Mouse (Mus musculus) midbrain, embryonic 10.5 days (tissue): ENCODE measurements around the gene Tnf. TPM values are rescaled to one million over a fixed set of nuclear protein-coding genes. Genes with fewer than 3 reads are reported as not detected.

Source experiments
- DNase-seq: peaks from one replicate; pipeline ENCODE4 v3.0.0-alpha.2; 2017; ENCODE audit warnings: low spot score
- H3K27ac ChIP-seq: fragments of 300-500 bp; sonication (generic); replicated peaks from 2 replicates; pipeline ENCODE4 v1.5.1; 2016; ENCODE audit warnings: mild to moderate bottlenecking
- H3K27me3 ChIP-seq: fragments of 300-500 bp; sonication (generic); 2 replicates; pipeline ENCODE4 v1.6.1; 2016; ENCODE audit warnings: low read depth, mild to moderate bottlenecking; ENCODE audit not compliant: poor library complexity, severe bottlenecking
- H3K36me3 ChIP-seq: fragments of 300-500 bp; sonication (generic); 2 replicates; pipeline ENCODE4 v1.6.1; 2016; ENCODE audit warnings: mild to moderate bottlenecking, moderate library complexity
- H3K4me1 ChIP-seq: fragments of 300-500 bp; sonication (generic); 2 replicates; pipeline ENCODE4 v1.6.1; 2016
- H3K4me3 ChIP-seq: fragments of 300-500 bp; sonication (generic); 2 replicates; pipeline ENCODE4 v1.5.1; 2016; ENCODE audit warnings: mild to moderate bottlenecking, moderate library complexity
- H3K9me3 ChIP-seq: fragments of 300-500 bp; sonication (generic); replicated peaks from 2 replicates; pipeline ENCODE4 v1.6.1; 2016; ENCODE audit warnings: mild to moderate bottlenecking
- WGBS: fragments of 180-500 bp; shearing (Covaris S2); methylation state at CpG from one replicate; pipeline ENCODE4 v1.1.7; 2016; 5-methylcytosine and 5-hydroxymethylcytosine counted together
- polyA plus RNA-seq: library from polyadenylated mRNA; unstranded; fragments of >200 nt; fragmentation: Nextera tagmentation; extraction: Ambion mirVana; gene quantifications from 2 replicates; pipeline ENCODE4 v1.2.1, GENCODE M21; 2016

Tnf gene
- polyA plus RNA-seq, 1 experiment from 2014 or later = not detected

GRCm38 (mm10) chr17:35173329-35173728, 28.5 kb downstream of the Tnf start:
- H3K27ac ChIP-seq = no peak overlapping the region
- DNase-seq = no peak
- no peaks in the 10 kb centered on the region for H3K27me3 ChIP-seq
- no peak overlapping the region for H3K4me3 ChIP-seq
- no peaks in the 10 kb centered on the region for H3K9me3 ChIP-seq
- no peaks in the 10 kb centered on the region for H3K36me3 ChIP-seq
- peaks cover 5% of the 10 kb centered on the region; the same call in 1 of the 2 replicates for H3K4me1 ChIP-seq
- 83% methylated on average over 3 of the region's 3 CpGs for WGBS

- 73% methylated on average over 11 of the region's 11 CpGs for WGBS
- H3K36me3 ChIP-seq = no peaks in the 10 kb centered on the region
- peaks cover 5% of the 10 kb centered on the region; the same call in 1 of the 2 replicates for H3K4me1 ChIP-seq
- H3K27me3 ChIP-seq = no peaks in the 10 kb centered on the region
- H3K4me3 ChIP-seq = no peak overlapping the region
- no peaks in the 10 kb centered on the region for H3K9me3 ChIP-seq
- H3K27ac ChIP-seq = 0 out of 2 replicates have a peak overlapping the region, but pooled peaks have one; percentile 19
- no peak for DNase-seq
These were observed 29.2 kb downstream of the Tnf start for GRCm38 (mm10) chr17:35172445-35173234.

DNA sequence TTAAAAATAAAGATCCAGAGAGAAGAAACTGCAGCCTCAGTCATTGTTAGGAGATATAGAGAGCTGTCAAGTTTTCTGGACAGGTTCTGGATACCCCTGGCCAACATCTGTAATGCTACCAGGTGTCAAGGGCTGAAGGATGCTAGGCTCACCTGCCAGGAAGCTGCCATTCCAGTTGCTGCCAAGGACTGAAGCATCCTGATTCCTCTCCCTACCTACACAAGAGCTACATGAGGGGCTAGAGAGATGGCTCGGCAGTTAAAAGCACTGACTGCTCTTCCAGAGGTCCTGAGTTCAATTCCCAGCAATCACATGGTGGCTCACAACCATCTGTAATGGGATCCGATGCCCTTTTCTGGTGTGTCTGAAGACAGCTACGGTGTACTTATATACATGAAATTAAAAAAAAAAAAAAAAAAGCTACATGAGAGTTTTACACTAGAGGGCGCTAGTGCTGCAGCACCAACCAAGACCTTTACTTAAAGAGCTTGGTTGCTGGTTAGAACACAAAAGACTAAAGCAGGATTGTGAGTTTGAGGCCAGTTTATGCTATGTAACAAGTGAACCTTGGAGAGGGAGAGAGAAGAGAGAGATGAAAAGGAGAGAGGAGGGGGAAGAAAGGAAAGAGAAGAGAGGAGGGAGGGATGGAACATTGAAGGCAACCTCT, 33.1 kb downstream of the Tnf start:
- no peak for DNase-seq
- no peaks in the 10 kb centered on the region for H3K9me3 ChIP-seq
- H3K27ac ChIP-seq = 0 out of 2 replicates have a peak overlapping the region, but pooled peaks have one; percentile 33
- no peaks in the 10 kb centered on the region for H3K36me3 ChIP-seq
- H3K27me3 ChIP-seq = no peaks in the 10 kb centered on the region
- H3K4me3 ChIP-seq = no peak overlapping the region
- H3K4me1 ChIP-seq = peaks cover 11% of the 10 kb centered on the region
- WGBS = 25% methylated on average over 4 of the region's 4 CpGs

DNA sequence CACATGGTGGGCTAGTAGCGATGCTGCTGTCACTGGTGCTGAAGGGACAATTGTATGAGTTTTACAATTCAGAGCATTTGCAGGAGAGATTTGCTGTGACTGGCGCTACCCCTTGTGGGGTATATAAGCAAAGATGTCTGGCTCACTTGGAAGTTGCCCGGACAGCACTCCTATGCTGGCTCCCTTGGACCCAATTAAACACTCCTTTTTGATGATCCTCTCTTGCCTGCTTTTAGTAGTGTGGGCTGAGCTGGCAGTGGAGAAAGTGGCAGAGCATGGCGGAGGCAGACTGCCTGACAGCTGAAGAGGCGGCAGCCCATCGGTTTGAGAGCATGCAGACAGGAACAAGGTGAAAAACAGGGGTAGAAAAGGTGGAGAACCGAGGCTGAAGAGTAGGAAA, 34.0 kb downstream of the Tnf start:
- DNase-seq = no peak
- 90% methylated on average over 7 of the region's 7 CpGs for WGBS
- Histone ChIP-seq H3K27ac (peak overlapping the region; percentile 28; the same call in 1 of the 2 replicates), H3K36me3 (peaks cover 6% of the 10 kb centered on the region), H3K4me1 (peaks cover 18% of the 10 kb centered on the region), H3K9me3 (no peaks in the 10 kb centered on the region), H3K4me3 (no peak overlapping the region), H3K27me3 (no peaks in the 10 kb centered on the region)

GRCm38 (mm10) chr17:35166352-35167035, 35.3 kb downstream of the Tnf start:
- peaks cover 31% of the 10 kb centered on the region for H3K4me1 ChIP-seq
- no peaks in the 10 kb centered on the region for H3K27me3 ChIP-seq
- H3K9me3 ChIP-seq = no peaks in the 10 kb centered on the region
- DNase-seq = no peak
- H3K27ac ChIP-seq = peak overlapping the region; percentile 98
- H3K4me3 ChIP-seq = peak overlapping the region; percentile 92
- 74% methylated on average over 8 of the region's 8 CpGs for WGBS
- peaks cover 19% of the 10 kb centered on the region for H3K36me3 ChIP-seq

GRCm38 (mm10) chr17:35165451-35166155, 36.2 kb downstream of the Tnf start:
- H3K4me3 ChIP-seq = peak overlapping the region; percentile 92
- H3K4me1 ChIP-seq = peaks cover 32% of the 10 kb centered on the region
- 26% methylated on average over 12 of the region's 12 CpGs for WGBS
- H3K36me3 ChIP-seq = peaks cover 28% of the 10 kb centered on the region
- peak overlapping the region; percentile 98 for H3K27ac ChIP-seq
- no peaks in the 10 kb centered on the region for H3K9me3 ChIP-seq
- DNase-seq = no peak
- no peaks in the 10 kb centered on the region for H3K27me3 ChIP-seq

DNA sequence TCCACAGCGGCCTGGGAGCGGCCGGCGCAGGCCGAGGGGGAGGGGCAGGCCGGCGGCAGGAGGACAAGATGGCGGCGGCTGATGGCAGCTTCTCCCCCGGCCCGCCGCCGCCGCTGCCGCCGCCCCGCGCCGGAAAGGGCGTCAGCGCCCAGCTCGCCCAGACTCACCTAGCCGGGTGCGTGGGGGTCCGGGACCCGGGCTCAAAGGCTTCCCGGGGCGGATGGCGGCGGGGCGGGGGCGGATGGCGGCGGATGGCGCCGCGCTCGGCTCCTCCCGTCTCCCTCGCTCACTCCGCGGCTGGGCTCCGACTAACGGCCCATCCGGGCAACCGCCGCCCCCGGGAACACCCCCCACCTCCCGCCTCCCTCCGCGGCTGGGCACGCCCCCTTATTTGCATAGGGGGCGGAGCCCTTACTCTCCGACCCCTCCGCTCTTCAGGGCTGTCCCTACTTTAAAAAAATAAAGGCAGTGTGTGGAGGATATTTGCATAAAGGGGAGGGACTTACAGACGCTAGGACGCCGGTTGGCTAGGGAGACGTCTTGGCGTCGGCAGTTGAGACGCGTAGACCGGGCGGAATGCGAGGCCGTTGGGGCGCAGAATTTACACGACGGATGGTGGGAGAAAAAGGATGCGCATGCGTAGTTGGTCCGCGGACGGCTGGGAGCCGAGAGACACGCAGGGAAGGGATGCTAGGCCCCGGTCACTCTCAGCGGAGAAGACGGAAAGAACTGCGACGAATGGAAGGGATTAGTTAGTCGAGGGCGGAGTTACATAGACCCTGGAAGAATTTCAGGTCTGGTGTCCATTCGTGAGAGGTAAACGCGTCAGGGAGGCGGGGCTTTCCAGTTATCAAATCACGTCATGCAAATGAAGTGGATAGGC, 37.0 kb downstream of the Tnf start, which contains the start of gene Prrc2a:
Prrc2a (minus strand) TSS at position 330 of the 883 bp plus-strand sequence.
- peaks cover 36% of the 10 kb centered on the region for H3K36me3 ChIP-seq
- under 1% methylated on average over 84 of the region's 89 CpGs for WGBS
- H3K4me3 ChIP-seq = peak within 1 kb of the TSS; percentile 92
- no peaks in the 10 kb centered on the region for H3K27me3 ChIP-seq
- peak within 1 kb of the TSS; percentile 98 for H3K27ac ChIP-seq
- no peaks in the 10 kb centered on the region for H3K9me3 ChIP-seq
- DNase-seq = peak; percentile 99
- peaks cover 32% of the 10 kb centered on the region for H3K4me1 ChIP-seq

DNA sequence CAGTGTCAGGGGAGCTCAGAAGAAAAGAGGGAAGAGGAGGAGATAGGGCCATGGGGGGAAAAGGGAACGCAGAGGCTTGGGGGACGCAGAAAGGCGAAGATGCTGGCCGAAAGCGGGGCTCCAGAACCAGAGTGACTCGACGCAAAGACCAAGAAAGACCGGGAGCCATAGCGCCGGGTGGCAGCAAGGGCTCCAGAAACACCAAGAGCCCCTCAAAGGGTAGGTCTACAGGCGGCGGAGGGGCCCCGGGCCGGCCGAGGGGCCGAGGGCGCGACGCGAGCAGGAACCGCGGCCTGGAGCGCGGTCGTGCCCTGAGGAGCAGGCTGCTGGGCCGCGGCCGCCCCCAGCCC, 37.6 kb downstream of the Tnf start:
- peak overlapping the region; percentile 98 for H3K27ac ChIP-seq
- peaks cover 32% of the 10 kb centered on the region for H3K4me1 ChIP-seq
- no peaks in the 10 kb centered on the region for H3K27me3 ChIP-seq
- no peak for DNase-seq
- H3K36me3 ChIP-seq = peaks cover 42% of the 10 kb centered on the region
- no peaks in the 10 kb centered on the region for H3K9me3 ChIP-seq
- 0% methylated on average over 18 of the region's 28 CpGs for WGBS
- H3K4me3 ChIP-seq = peak overlapping the region; percentile 92

DNA sequence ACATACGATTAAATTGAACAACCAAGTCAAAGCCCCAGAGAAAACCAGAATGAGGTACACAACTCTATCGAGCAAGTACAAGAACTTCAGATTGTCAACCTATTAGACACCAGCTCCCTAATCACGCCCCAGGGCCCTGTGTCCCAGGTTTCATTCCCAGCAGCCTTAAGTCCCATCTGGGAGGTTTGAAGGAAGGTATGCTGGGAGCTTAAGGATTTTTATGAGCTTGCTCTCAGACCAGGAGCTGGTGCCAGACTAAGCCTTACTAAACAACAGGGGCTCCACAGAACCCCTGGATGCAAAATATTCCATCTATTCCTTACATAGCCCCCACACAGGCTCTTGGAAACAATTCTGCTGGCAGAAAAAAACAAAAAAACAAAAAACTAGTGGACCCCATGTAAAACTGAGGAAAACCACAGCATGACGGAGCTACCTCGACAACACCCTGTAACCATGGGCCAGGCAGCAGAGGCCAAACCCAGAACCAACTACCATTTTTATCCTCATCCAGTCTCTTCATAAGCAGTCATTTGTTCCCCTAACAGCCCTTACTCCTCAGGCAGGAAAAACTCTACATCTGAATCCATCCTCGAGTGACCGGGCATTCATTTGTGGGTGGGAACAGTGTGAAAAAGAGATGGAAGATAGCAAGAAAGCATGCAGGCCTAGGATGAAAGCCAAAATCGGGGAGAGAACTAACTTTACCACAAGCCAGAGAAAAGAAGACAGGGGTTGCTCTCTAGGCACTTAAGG, 38.3 kb downstream of the Tnf start:
- Histone ChIP-seq H3K4me1 (peaks cover 32% of the 10 kb centered on the region), H3K36me3 (peaks cover 49% of the 10 kb centered on the region), H3K4me3 (peak overlapping the region; percentile 92), H3K27ac (peak overlapping the region; percentile 98), H3K27me3 (no peaks in the 10 kb centered on the region), H3K9me3 (no peaks in the 10 kb centered on the region)
- WGBS = 28% methylated on average over 8 of the region's 8 CpGs
- DNase-seq = no peak

DNA sequence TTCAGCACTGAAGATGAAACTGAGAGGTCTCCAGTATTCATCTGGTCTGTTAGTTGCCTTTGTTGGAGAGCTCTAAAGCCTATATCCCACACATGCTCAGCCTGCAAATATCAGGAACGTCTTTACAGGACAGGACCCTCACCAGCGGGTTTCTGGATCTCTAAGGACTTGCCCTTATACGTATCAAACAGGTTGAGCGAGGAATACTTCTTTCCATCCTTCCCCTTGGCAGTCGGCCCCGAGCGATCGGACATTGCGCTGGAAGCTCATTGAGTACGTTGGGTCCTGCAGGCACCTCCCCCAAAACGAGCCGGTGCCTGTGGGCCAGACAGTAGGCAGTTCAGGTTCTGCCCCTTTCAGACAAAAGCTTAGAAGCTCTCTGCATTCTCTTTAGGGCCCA, 39.1 kb downstream of the Tnf start:
- DNase-seq = no peak
- no peaks in the 10 kb centered on the region for H3K27me3 ChIP-seq
- H3K4me3 ChIP-seq = peak overlapping the region; percentile 92
- H3K4me1 ChIP-seq = peaks cover 32% of the 10 kb centered on the region
- no peaks in the 10 kb centered on the region for H3K9me3 ChIP-seq
- 77% methylated on average over 12 of the region's 12 CpGs for WGBS
- peaks cover 57% of the 10 kb centered on the region for H3K36me3 ChIP-seq
- peak overlapping the region; percentile 98 for H3K27ac ChIP-seq

DNA sequence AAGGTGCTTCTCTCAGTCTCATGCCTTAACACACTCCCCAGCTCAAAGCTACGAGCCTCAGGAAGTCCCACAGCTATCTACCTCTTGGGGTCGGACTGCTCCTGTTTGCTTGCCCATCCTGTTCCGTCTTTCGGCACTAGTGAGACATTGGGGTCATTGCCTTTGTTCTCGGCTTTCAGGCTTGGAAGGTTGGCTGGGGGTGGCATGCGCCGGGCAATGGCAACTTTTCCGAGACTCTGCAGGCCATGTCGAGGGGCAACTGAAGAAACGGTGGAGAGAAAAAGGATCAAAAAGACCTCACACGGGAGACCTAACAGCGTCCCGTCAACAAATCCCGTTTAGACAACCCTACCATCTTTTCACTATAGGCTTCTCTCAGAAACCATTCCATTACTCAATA, 39.7 kb downstream of the Tnf start:
- DNase-seq = no peak
- Histone ChIP-seq H3K27me3 (no peaks in the 10 kb centered on the region), H3K4me1 (peaks cover 32% of the 10 kb centered on the region), H3K36me3 (peaks cover 63% of the 10 kb centered on the region), H3K4me3 (peak overlapping the region; percentile 92), H3K27ac (0 out of 2 replicates have a peak overlapping the region, but pooled peaks have one; percentile 98), H3K9me3 (no peaks in the 10 kb centered on the region)
- WGBS = 88% methylated on average over 14 of the region's 14 CpGs
